In the genomic region with DNA sequence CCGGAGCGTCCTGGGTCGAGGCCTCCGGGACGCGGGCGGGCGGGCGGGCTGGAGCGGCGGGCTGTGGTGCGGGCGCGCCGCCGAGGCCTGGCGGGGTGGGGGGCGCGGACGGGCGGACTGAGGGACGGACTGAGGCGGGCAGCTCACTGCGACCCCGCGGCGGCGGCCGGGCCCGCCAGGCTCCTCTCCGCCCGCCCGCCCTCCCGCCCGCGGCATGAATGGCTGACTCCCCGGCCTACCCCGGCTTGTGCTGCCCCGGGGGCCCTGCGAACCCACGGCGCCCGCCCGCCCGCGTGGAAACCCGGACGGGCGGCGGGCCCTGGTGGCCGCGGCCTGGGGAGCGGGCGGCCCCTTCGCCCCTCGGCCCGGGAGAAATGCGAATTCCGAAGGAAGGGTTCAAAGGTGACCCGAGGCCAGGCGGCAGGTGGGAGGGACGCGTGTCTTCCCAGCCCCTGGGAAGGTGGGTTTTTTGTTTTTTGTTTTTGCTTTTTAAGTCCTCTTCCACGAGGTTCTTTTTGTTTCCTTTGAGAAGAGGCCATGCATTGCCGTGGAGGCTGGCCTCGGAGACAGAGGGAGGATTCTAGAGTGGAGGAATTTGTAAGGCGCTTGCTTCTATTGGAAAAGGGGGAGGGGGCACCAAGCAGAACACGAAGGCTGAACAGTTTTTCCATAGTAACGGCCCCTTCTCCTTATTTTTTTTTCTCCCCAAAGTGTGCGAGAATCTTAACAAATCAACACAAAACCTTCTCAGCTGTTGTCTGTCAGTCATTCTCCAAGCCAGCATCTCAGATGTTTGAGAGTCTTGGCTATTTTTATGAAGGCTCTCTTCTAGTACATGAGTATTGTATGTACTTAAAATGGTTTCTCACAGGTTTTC, we compare ENCODE assay signal across 8 mouse cellular contexts. TPM values are rescaled to one million over a fixed set of nuclear protein-coding genes. Genes with fewer than 3 reads are reported as not detected.
DNase-seq lines count a peak whose midpoint lies in the region; ATAC-seq and TF ChIP-seq lines count a peak whose summit lies in the region.

No protein-coding gene starts in this region.

- DNase-seq in left cerebral cortex, adult 18-20 months (ENCODE audit: low spot score in 2 of 2): peak; percentile 2 to 6
- DNase-seq in left cerebral cortex, postnatal 25 days (ENCODE audit: low spot score in 2 of 2): no peak
- peak; percentile 35 for DNase-seq in G1E (ENCODE audit: low spot score)
- peak; percentile 57 for DNase-seq in embryo, embryonic 10.5 days (ENCODE audit: low spot score)
- DNase-seq in hindbrain, embryonic 10.5 days (ENCODE audit: low spot score): peak; percentile 55
- DNase-seq in retina, embryonic 14.5 days (ENCODE audit: low spot score): peak; percentile 39

- under 1% methylated on average over 62 of the region's 70 CpGs for WGBS in hindbrain, embryonic 10.5 days
- 2% methylated on average over 49 of the region's 70 CpGs for WGBS in liver, embryonic 12.5 days (ENCODE audit: insufficient replicate concordance)

- H3K27ac ChIP-seq in hindbrain, embryonic 10.5 days: peak overlapping the region; percentile 100
- H3K27ac ChIP-seq in liver, embryonic 12.5 days: peak overlapping the region; percentile 94

- no peak for ATAC-seq in G1E (ENCODE audit: extremely low read depth, insufficient number of reproducible peaks, low FRiP score, poor library complexity, severe bottlenecking)
- peak; percentile 49 for ATAC-seq in liver, embryonic 12.5 days
- ATAC-seq in frontal cortex, adult (ENCODE audit: low TSS enrichment): no peak

- H3K4me2 ChIP-seq in liver, embryonic 12.5 days: peak overlapping the region; percentile 95

- peaks cover 46% of the 10 kb centered on the region for H3K4me1 ChIP-seq in G1E (ENCODE audit: insufficient read depth, low read depth, low read length)
- peaks cover 14% of the 10 kb centered on the region for H3K4me1 ChIP-seq in hindbrain, embryonic 10.5 days (replicated peaks)
- H3K4me1 ChIP-seq in liver, embryonic 12.5 days: peaks cover 39% of the 10 kb centered on the region

- H3K9ac ChIP-seq in liver, embryonic 12.5 days: peak overlapping the region; percentile 100

- H3K4me3 ChIP-seq in G1E (ENCODE audit: low read depth, low read length): peak overlapping the region; percentile 93
- peak overlapping the region; percentile 96 for H3K4me3 ChIP-seq in hindbrain, embryonic 10.5 days
- H3K4me3 ChIP-seq in liver, embryonic 12.5 days: peak overlapping the region; percentile 99

- H3K36me3 ChIP-seq in G1E (replicated peaks): peaks cover 17% of the 10 kb centered on the region
- peaks cover 23% of the 10 kb centered on the region; the same call in 1 of the 2 replicates for H3K36me3 ChIP-seq in hindbrain, embryonic 10.5 days
- no peaks in the 10 kb centered on the region; the same call in 1 of the 2 replicates for H3K36me3 ChIP-seq in liver, embryonic 12.5 days

- H3K9me3 ChIP-seq in G1E (replicated peaks): no peaks in the 10 kb centered on the region
- H3K9me3 ChIP-seq in hindbrain, embryonic 10.5 days: no peaks in the 10 kb centered on the region
- no peaks in the 10 kb centered on the region for H3K9me3 ChIP-seq in liver, embryonic 12.5 days (replicated peaks)

- intact Hi-C loops in left cerebral cortex, postnatal 25 days (cut with DNase I): loop anchor here (1.0 kb wide), 1 partner anchor 61 kb away; a partner anchor contains a TSS

- H3K27me3 ChIP-seq in G1E (ENCODE audit: insufficient read depth, low read length): no peaks in the 10 kb centered on the region
- no peaks in the 10 kb centered on the region for H3K27me3 ChIP-seq in hindbrain, embryonic 10.5 days (ENCODE audit: insufficient read depth, poor library complexity, severe bottlenecking)
- no peaks in the 10 kb centered on the region for H3K27me3 ChIP-seq in liver, embryonic 12.5 days (replicated peaks)

- no peak for TF ChIP-seq CTCF in G1E (IDR thresholded peaks at IDR 0.05; ENCODE audit: low read depth, low read length)

RNA-seq across cellular contexts. Expression of a gene that starts 0.9 kb away (rescaled TPM):
- total RNA-seq in left cerebral cortex, adult 18-20 months (2021): 10 to 100 TPM; 77.5 to 79.6 TPM
- 10 to 100 TPM; 73.6 to 81.7 TPM for total RNA-seq in left cerebral cortex, postnatal 25 days (2021)
- total RNA-seq in G1E (2014; fragmentation: Nextera tagmentation): 203 and 214 TPM in 2 replicates
- 226 and 280 TPM in 2 replicates for total RNA-seq in G1E (2017)
- polyA plus RNA-seq in G1E (2012): 19.3 and 26.6 TPM in 2 replicates
- polyA plus RNA-seq in hindbrain, embryonic 10.5 days (2016; fragmentation: Nextera tagmentation; extraction: Ambion mirVana): 35.5 and 55.2 TPM in 2 replicates
- 36.3 and 38.9 TPM in 2 replicates for polyA plus RNA-seq in liver, embryonic 12.5 days (2016; fragmentation: Nextera tagmentation; extraction: Ambion mirVana)

Comparison
In these comparisons a context has a peak if more than half of its experiments do, and no peak if none do; other contexts are left out.
1. DNase-seq: peak in left cerebral cortex, adult 18-20 months (2 of 2), G1E (single experiment), embryo, embryonic 10.5 days (single experiment), hindbrain, embryonic 10.5 days (single experiment) and retina, embryonic 14.5 days (single experiment); none in left cerebral cortex, postnatal 25 days (0 of 2).
2. Peak in every context shown above with its lines, with median percentiles within 50 percentile points of each other: H3K4me3 ChIP-seq.